Mouse (Mus musculus) retina, postnatal 7 days (tissue): ENCODE measurements at regions not wholly inside any gene's neighbourhood (a gene's known extent, or its start where the extent isn't known, plus 50 kb on each side); places are given as distances from the start of the nearest gene placed in this dataset.

Source experiments
- DNase-seq: peaks from one replicate; pipeline ENCODE4 v3.0.0-alpha.2; 2012; ENCODE audit warnings: low read depth, low spot score

GRCm38 (mm10) chr5:119289808-119290207, 380.7 kb upstream of the Tbx3 start:
- DNase-seq = no peak

DNA sequence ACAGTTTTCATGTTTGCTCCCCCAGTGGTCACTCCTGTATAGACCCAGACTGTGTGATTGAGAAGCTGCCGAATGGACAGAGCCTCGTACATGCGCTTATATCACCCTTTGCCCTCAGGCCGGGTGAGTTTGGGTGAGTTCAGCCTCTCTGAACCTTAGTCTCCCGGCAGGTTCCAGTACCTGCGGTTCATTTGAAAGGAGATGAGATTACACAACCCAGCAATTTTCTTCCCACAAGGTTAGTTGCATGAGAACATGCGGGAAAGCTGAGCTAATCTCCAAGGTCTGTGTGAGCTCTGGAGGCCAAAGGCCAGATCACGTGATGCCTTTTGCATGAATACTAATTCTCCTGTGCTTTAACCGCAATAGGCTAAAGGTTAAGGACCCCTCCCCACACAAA, 378.1 kb upstream of the Tbx3 start:
- no peak for DNase-seq

GRCm38 (mm10) chr5:119292889-119293288, 377.6 kb upstream of the Tbx3 start:
- DNase-seq = no peak

- DNase-seq = no peak
Observed at GRCm38 (mm10) chr5:119299311-119299710, 371.2 kb upstream of the Tbx3 start.

DNA sequence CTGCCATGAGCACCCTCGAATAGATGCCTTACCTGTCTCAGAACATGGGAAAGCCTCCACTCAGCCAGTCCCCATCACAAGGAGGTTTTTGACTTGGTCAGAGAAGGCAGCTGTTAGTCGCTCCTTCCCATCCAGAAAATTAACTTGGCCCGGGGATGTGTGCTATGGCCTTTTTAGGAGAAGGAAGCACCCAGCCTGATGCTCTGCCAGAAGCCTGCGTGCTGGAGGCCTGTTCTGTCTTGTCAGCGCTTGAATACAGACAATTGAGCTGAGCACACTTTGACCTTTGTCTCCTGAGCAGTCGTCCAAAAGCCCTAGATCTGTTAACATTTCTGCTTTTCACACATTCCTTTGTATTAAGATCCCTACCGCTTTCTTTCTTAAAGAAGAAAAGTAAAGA, 370.4 kb upstream of the Tbx3 start:
- DNase-seq = no peak

GRCm38 (mm10) chr5:119301539-119301938, 368.9 kb upstream of the Tbx3 start:
- no peak for DNase-seq

GRCm38 (mm10) chr5:119304721-119305120, 365.7 kb upstream of the Tbx3 start:
- no peak for DNase-seq

GRCm38 (mm10) chr5:119307768-119308167, 362.7 kb upstream of the Tbx3 start:
- no peak for DNase-seq

DNA sequence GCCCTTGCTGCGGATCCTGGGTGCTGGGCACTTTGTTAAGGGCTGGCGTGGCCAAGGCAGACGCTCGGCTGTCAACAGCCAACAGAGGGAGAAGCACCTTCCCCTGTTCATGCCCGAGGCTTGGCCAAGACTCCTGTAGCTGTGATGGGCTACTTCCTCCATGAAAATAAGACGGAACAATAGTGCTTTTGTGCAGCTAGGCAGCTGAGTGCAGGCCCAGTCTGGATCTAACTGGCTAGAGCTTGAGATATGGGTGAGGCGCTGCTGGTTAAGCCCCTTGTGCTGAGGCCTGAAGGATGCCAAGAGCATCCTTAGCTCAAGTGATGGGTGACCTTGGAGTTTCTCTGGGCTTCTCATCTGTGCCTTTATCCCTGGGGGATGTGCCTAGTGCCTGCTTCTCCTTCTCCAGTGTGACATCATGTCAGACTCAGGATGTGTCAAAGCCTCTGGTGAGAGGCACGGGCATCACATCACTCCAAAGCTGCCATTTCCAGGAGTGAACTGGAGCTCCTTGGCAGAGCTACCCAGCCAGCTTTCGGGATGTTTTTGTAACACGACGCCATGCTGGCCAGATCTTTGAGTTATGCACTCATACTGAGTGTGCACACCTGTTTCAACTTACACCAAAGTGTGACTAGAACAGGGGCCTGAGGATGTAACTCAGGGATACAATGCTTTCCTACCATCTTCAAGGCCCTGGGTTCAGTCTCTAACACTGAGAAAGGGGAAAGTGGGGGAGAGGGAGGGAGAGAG, 360.1 kb upstream of the Tbx3 start:
- no peak for DNase-seq

DNA sequence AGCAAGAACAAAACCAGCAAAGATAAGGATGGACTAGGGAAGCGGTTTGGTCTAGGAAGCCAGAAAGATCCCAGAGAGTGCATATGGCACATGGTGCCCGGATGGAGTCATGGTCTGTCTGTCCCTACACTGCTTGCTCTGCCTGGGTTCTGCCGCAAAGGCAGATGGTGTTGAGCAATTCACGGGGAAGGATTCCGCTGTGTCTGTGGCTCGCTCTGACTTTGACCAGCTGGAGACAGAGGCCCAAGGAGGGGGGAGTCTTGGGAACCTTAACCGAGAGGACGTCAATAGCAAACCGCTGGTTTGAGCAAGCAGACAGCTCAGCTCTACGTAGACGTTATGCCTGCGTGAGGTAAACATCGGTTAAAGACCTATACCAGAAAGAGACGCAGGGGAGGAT, 357.7 kb upstream of the Tbx3 start:
- no peak for DNase-seq

DNA sequence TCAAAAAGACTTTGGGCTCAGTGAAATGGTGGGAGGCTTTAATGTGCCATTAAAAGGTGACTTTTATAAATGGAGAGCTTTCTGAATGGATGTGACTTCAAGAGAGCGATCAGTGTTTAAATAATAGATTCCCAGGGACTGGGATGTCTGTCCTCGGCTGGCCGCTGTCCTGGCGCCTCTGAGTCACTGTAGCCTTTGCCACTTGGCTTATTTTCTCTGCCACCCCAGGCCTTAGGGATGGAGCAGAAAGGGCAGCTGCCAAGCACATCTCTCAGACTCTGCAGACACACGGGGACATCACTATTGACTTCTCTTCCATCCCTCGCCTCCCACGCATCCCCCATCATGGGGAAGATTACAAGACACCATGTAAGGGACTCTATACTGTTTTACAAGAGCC, 355.3 kb upstream of the Tbx3 start:
- DNase-seq = no peak

GRCm38 (mm10) chr5:119317617-119318016, 352.9 kb upstream of the Tbx3 start:
- DNase-seq = no peak

DNA sequence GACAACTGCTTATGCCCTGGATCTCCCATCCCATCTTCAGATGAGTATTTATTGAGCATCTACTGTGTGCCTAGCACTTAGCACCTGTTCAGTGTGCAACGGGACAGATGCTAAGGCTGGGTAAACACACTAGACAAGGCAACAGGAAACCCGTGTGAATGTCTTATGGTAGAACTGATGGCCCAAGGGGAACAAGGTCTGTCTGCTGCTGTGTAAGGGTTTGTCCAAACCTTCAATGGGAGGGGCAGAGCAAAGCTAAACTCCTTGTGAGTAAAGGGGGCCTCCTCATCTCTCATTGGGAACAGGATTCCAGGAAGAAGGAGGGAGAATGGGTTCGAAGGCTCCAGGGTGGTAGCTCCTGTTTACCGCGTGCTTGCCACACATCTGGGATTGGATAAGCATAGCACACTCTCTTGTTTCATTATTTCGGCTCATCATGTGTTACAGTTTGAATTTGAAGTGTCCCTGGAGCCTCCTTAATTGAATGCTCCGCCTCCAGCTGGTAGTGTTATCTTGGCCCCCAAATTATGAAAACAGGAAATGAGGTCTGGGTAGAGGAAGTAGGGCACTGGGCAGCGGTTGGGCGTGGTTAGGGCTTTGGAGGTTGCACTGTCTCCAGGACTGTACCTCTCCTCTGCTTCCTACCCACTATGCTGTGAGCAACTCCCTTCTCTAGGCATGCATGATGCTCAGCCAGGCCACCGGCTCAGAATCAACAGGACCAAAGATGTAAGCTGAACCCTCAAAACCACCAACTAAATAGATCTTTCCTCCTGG, 348.9 kb upstream of the Tbx3 start:
- no peak for DNase-seq

- no peak for DNase-seq
Observed at GRCm38 (mm10) chr5:119322411-119322810, 348.1 kb upstream of the Tbx3 start.

DNA sequence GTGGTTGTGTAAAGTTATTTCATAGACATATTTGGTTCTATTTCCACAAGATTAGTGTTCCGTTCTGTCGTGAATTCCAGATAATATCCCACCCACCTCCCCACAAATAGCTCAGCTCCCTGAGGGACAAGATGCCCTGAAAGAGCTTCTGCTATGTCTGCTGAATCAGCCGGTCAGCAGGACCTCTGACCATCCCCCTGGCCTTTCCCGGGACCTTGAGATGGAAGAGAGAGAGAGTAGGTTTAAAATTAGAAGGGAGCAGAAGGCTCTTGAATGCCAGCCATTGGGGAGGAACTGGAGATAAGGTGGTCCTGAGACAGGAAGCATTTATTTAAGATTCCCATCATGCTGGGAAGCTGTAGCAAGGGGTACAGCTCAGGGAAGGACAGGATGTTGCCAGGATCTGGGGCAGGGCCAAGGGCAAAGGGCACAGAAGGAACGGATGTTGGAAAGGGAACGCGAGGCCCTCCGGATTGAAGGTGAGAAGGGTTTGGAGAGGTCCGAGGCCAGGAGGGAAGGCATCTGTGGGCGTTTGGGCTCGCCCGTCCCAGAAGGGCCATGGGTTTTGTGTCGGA, 344.7 kb upstream of the Tbx3 start:
- no peak for DNase-seq

- DNase-seq = no peak
Observed at GRCm38 (mm10) chr5:119326895-119327294, 343.6 kb upstream of the Tbx3 start.

DNA sequence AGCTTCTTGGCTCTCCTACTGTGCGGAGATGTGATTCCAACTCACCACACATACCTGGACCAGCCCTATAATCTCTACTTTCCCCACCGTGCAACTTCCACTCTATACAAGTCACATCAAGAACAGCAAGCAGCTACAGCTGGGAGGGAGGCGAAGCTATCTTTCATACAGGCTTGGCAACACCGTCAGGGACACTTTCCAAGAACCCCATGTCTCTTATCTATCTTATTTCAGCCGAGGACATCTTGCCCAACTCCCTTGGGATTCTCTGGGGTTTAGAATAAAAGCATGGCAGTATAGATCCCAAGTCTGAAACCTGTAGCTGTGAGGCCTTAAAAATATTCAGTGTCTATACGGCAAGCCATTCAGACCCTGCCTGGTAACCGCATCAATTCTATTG, 341.5 kb upstream of the Tbx3 start:
- DNase-seq = no peak

GRCm38 (mm10) chr5:119329371-119329770, 341.1 kb upstream of the Tbx3 start:
- no peak for DNase-seq

DNA sequence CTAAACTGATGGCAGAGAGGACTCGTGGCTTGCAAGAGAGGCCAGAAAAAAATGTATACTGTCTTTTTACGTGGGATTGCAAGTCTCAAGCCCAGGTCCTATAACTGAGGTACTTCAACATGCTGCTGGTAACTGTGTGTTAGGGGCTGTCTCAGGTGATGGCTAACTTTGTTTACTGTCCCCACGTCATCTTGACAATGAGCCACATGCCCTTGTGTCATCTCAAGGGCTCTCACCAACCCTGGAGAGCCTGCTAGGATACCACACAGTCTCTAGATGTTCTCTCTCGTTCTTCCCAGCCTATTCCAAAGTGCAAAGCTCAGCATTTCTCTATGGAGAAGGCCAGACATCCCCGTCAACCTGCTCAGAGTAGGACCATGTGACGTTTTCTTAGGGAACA, 340.6 kb upstream of the Tbx3 start:
- DNase-seq = no peak

DNA sequence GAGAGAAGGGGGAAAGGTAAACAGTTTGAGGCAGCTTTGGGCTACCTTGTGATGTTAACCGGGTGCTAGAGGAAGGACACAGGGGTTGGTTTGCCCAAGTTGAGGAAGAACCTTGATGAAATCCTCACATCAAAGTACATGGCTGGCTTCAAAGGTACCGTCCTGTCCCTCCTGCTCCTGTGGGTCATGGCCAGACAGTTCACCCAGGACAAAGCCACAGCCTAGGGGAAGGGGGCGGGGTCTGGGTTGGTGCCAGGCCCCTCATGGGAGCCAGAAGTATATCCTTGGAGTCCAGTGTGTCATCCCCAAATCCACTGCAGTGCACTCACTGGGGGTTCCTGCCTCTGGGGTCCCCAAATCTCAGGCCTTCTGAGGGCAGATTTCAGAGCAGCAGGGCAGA, 339.0 kb upstream of the Tbx3 start:
- no peak for DNase-seq

- DNase-seq = no peak
Observed at GRCm38 (mm10) chr5:119332621-119333020, 337.8 kb upstream of the Tbx3 start.

DNA sequence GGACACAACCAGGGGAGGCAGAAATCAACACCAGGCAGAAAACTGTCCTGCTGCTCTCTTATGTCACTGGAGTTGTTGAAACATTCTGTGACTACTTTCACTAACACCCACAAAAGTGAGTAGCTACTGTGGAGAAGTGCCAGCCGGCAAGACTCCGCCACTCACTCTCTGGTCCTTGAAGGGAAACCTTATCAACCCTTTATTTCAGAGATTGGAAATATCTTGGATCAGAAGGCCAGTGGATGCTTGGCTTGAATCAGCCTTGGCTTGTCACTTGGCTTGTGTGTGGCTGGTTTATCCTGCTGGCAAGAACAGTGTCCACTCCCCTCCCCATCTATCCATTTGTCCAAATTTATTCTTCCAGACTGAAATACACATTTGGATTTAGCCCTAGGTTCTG, 335.3 kb upstream of the Tbx3 start:
- DNase-seq = no peak

GRCm38 (mm10) chr5:119335979-119336378, 334.5 kb upstream of the Tbx3 start:
- DNase-seq = no peak
